In the genomic region with DNA sequence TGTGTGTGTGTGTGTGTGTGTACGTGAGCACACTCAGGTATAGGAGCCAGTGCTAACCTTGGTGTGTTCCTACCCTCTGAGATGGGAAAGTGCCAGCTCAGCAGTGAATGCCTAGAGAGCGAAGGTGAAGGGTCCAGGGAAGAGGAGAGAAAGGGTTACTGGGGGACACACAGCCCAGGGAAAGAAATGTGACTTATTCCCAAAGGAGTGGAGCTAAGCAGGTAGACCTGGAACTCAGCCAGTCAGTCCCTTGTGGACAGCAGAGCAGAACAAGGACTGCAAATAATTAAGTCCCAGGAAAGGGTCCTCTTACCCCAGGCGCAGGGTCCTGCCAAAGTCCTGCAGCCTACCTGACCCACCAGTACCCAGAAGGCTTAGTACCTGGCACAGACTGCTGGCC, we compare ENCODE assay signal across 32 mouse cellular contexts. TPM values are rescaled to one million over a fixed set of nuclear protein-coding genes. Genes with fewer than 3 reads are reported as not detected.
A peak's percentile ranks its signal among the peaks of the same experiment; 100 is the strongest.
DNase-seq lines count a peak whose midpoint lies in the region; ATAC-seq and TF ChIP-seq lines count a peak whose summit lies in the region.
"Had no signal": no experiment of that assay in that cellular context is flagged by ENCODE, and none has a peak within 500 bp of the region (broad histone marks: within the 10 kb centered on the region; RNA-seq: fewer than 3 reads in every experiment).

No protein-coding gene starts in this region.

- no peaks in the 10 kb centered on the region for H3K9me3 ChIP-seq in kidney, embryonic 14.5 days (ENCODE audit: control insufficient read depth, low read length)
- no peaks in the 10 kb centered on the region for H3K9me3 ChIP-seq in kidney, postnatal 0 days (replicated peaks; ENCODE audit: low read length)
- H3K9me3 ChIP-seq in liver, embryonic 11.5 days (ENCODE audit: control insufficient read depth, low read length), result no peaks in the 10 kb centered on the region
- H3K9me3 ChIP-seq: embryonic facial prominence, embryonic 13.5 days; neural tube, embryonic 12.5 days had no signal

- no peak for TF ChIP-seq POLR2A in kidney, adult 2 months (IDR thresholded peaks at IDR 0.05; ENCODE audit: low read depth, low read length)

- H3K4me2 ChIP-seq in kidney, embryonic 14.5 days (replicated peaks; ENCODE audit: low read depth, low read length), result no peak overlapping the region
- no peak overlapping the region for H3K4me2 ChIP-seq in kidney, postnatal 0 days (ENCODE audit: low read length)
- no peak overlapping the region for H3K4me2 ChIP-seq in liver, embryonic 11.5 days
- H3K4me2 ChIP-seq: embryonic facial prominence, embryonic 13.5 days; lung, embryonic 14.5 days; midbrain, embryonic 11.5 days; neural tube, embryonic 12.5 days had no signal

- intact Hi-C loops in heart, postnatal 10 days (cut with DNase I), result no loop called here

- H3K27ac ChIP-seq in kidney, adult 2 months (ENCODE audit: insufficient read depth, low read depth, low read length), result no peak overlapping the region
- H3K27ac ChIP-seq in kidney, embryonic 14.5 days (ENCODE audit: low read depth, low read length), result no peak overlapping the region
- H3K27ac ChIP-seq in kidney, postnatal 0 days, result no peak overlapping the region
- H3K27ac ChIP-seq in liver, embryonic 11.5 days (ENCODE audit: low read depth, low read length), result no peak overlapping the region
- H3K27ac ChIP-seq: embryonic facial prominence, embryonic 13.5 days; liver, embryonic 14.5 days; neural tube, embryonic 12.5 days had no signal

- peaks cover 29% of the 10 kb centered on the region; the same call in 1 of the 2 replicates for H3K4me1 ChIP-seq in kidney, adult 2 months (ENCODE audit: control insufficient read depth, insufficient read depth, low read length)
- peaks cover 12% of the 10 kb centered on the region; the same call in 1 of the 2 replicates for H3K4me1 ChIP-seq in kidney, embryonic 14.5 days (ENCODE audit: control insufficient read depth, insufficient read depth, low read length)
- peaks cover 21% of the 10 kb centered on the region; the same call in 1 of the 2 replicates for H3K4me1 ChIP-seq in kidney, postnatal 0 days (replicated peaks; ENCODE audit: insufficient read depth, low read length)
- H3K4me1 ChIP-seq in liver, embryonic 11.5 days (replicated peaks; ENCODE audit: control insufficient read depth, insufficient read depth, low read length), result peaks cover 22% of the 10 kb centered on the region

- H3K4me3 ChIP-seq in kidney, adult 2 months (ENCODE audit: insufficient read depth, low read depth, low read length), result peak overlapping the region; percentile 5; the same call in 1 of the 2 replicates
- H3K4me3 ChIP-seq in kidney, embryonic 14.5 days (ENCODE audit: low read length), result no peak overlapping the region
- no peak overlapping the region for H3K4me3 ChIP-seq in kidney, postnatal 0 days (replicated peaks; ENCODE audit: low read depth, low read length)
- no peak overlapping the region for H3K4me3 ChIP-seq in liver, embryonic 11.5 days (ENCODE audit: low read depth, low read length)
- H3K4me3 ChIP-seq: embryonic facial prominence, embryonic 13.5 days; neural tube, embryonic 12.5 days had no signal

- H3K27me3 ChIP-seq in kidney, adult 2 months (replicated peaks; ENCODE audit: control insufficient read depth, insufficient read depth, low read length), result no peaks in the 10 kb centered on the region
- 0 out of 2 replicates have a peak, but pooled peaks cover 3% of the 10 kb centered on the region for H3K27me3 ChIP-seq in kidney, embryonic 14.5 days (ENCODE audit: control insufficient read depth, insufficient read depth, low read length)
- H3K27me3 ChIP-seq in kidney, postnatal 0 days (ENCODE audit: insufficient read depth, low read length), result no peaks in the 10 kb centered on the region
- peaks cover 21% of the 10 kb centered on the region for H3K27me3 ChIP-seq in liver, embryonic 11.5 days (replicated peaks; ENCODE audit: control insufficient read depth, insufficient read depth, low read length)

- no peak for TF ChIP-seq CTCF in kidney, adult 2 months (conservative IDR thresholded peaks at IDR 0.05; ENCODE audit: insufficient read depth, insufficient read length, low read depth, low read length)
- no peak for TF ChIP-seq CTCF in kidney, postnatal 0 days (IDR thresholded peaks at IDR 0.05; ENCODE audit: low read depth)

- ATAC-seq in kidney, embryonic 14.5 days (ENCODE audit: low FRiP score, low TSS enrichment), result no peak
- ATAC-seq in kidney, postnatal 0 days (replicated peaks; ENCODE audit: low FRiP score, low read depth), result peak; percentile 25; the same call in 1 of the 2 replicates
- no peak for ATAC-seq in liver, embryonic 11.5 days (replicated peaks; ENCODE audit: low FRiP score)
- no peak for ATAC-seq in erythroid progenitor cell, adult 5-6 weeks (replicated peaks; ENCODE audit: low FRiP score, poor library complexity, severe bottlenecking)
- ATAC-seq: CD4-positive, CD25-positive, alpha-beta regulatory T cell, adult 4 months; forebrain, embryonic 16.5 days; hindbrain, embryonic 16.5 days; intestine, embryonic 16.5 days; midbrain, embryonic 16.5 days had no signal

- DNase-seq in kidney, adult 2 months, result peak; percentile 71
- no peak for DNase-seq in kidney, postnatal 0 days (ENCODE audit: low spot score)
- DNase-seq in kidney, postnatal 4 days, result peak; percentile 57 to 71
- no peak for DNase-seq in liver, embryonic 11.5 days (ENCODE audit: low spot score)
- DNase-seq in heart, postnatal 10 days, result no peak
- DNase-seq: adrenal gland, postnatal 14 days; cerebellum, adult 11-12 months; cerebellum, postnatal 10 days; layer of hippocampus, postnatal 36 days; left cerebral cortex, postnatal 4 days; lung, embryonic 14.5 days; lung, postnatal 14 days; right cerebral cortex, adult 18-20 months; right cerebral cortex, postnatal 4 days; thymus, adult 2 months; thymus, postnatal 36 days had no signal

- H3K36me3 ChIP-seq in kidney, adult 2 months (ENCODE audit: control insufficient read depth, insufficient read depth, low read length), result no peaks in the 10 kb centered on the region
- no peaks in the 10 kb centered on the region for H3K36me3 ChIP-seq in kidney, embryonic 14.5 days (ENCODE audit: control insufficient read depth, insufficient read depth, low read length)
- H3K36me3 ChIP-seq in kidney, postnatal 0 days (ENCODE audit: insufficient read depth, low read length), result no peaks in the 10 kb centered on the region
- no peaks in the 10 kb centered on the region for H3K36me3 ChIP-seq in liver, embryonic 11.5 days (ENCODE audit: control insufficient read depth, insufficient read depth, low read length)
- H3K36me3 ChIP-seq: embryonic facial prominence, embryonic 13.5 days; neural tube, embryonic 12.5 days had no signal

- WGBS in kidney, adult 2 months, result 61% methylated on average over 3 of the region's 3 CpGs
- WGBS in kidney, embryonic 14.5 days, result 94% methylated on average over 3 of the region's 3 CpGs
- WGBS in kidney, postnatal 0 days, result 79% methylated on average over 3 of the region's 3 CpGs
- WGBS in liver, embryonic 11.5 days, result 86% methylated on average over 3 of the region's 3 CpGs

- no peak overlapping the region for H3K9ac ChIP-seq in kidney, embryonic 14.5 days (ENCODE audit: low read depth, low read length)
- 0 out of 2 replicates have a peak overlapping the region, but pooled peaks have one; percentile 23 for H3K9ac ChIP-seq in kidney, postnatal 0 days (ENCODE audit: low read depth, low read length)
- H3K9ac ChIP-seq in liver, embryonic 11.5 days (ENCODE audit: low read depth, low read length), result no peak overlapping the region
- H3K9ac ChIP-seq: embryonic facial prominence, embryonic 13.5 days; liver, embryonic 14.5 days; lung, embryonic 14.5 days; neural tube, embryonic 12.5 days had no signal

RNA-seq across cellular contexts. Expression of gene Cdk18, which starts 2.6 kb away (rescaled TPM):
- 69.3 and 73.8 TPM in 2 replicates for polyA plus RNA-seq in kidney, adult 2 months (2012; rRNA removed)
- 6.3 and 6.5 TPM in 2 replicates for polyA plus RNA-seq in kidney, embryonic 14.5 days (2014; fragmentation: Nextera tagmentation; extraction: Ambion mirVana)
- 10.3 and 11.7 TPM in 2 replicates for polyA plus RNA-seq in kidney, postnatal 0 days (2015; fragmentation: Nextera tagmentation; extraction: Ambion mirVana)
- 4.1 and 4.4 TPM in 2 replicates for polyA plus RNA-seq in liver, embryonic 11.5 days (2014; fragmentation: Nextera tagmentation; extraction: Ambion mirVana)
- total RNA-seq in heart, postnatal 10 days (2021), result 10 to 100 TPM in 1 of 2 experiments, 1 to 10 TPM in 1; 7.6 to 10.4 TPM
- total RNA-seq in erythroid progenitor cell, adult 5-6 weeks (2015; ENCODE audit: low replicate concordance), result not detected in 2 replicates
- total RNA-seq in erythroid progenitor cell, adult 5-6 weeks (2017; ENCODE audit: low replicate concordance), result 0.13 TPM in 1 of 2 replicates, not detected in the other
- polyA plus RNA-seq: CD4-positive, CD25-positive, alpha-beta regulatory T cell, adult 4 months had no signal

RNA-seq across cellular contexts. Expression of gene Lemd1, which starts 54.4 kb away (rescaled TPM):
- not detected in 2 replicates for polyA plus RNA-seq in kidney, adult 2 months (2012; rRNA removed)
- 0.37 TPM in 1 of 2 replicates, not detected in the other for polyA plus RNA-seq in kidney, embryonic 14.5 days (2014; fragmentation: Nextera tagmentation; extraction: Ambion mirVana)
- polyA plus RNA-seq in kidney, postnatal 0 days (2015; fragmentation: Nextera tagmentation; extraction: Ambion mirVana), result 0.37 and 0.80 TPM in 2 replicates
- 0.27 TPM in 1 of 2 replicates, not detected in the other for polyA plus RNA-seq in liver, embryonic 11.5 days (2014; fragmentation: Nextera tagmentation; extraction: Ambion mirVana)
- total RNA-seq in heart, postnatal 10 days (2021), result not detected
- not detected in 2 replicates for total RNA-seq in erythroid progenitor cell, adult 5-6 weeks (2015; ENCODE audit: low replicate concordance)
- total RNA-seq in erythroid progenitor cell, adult 5-6 weeks (2017; ENCODE audit: low replicate concordance), result not detected in 2 replicates
- total RNA-seq: adrenal gland, postnatal 14 days; common myeloid progenitor, adult 5-6 weeks; heart, postnatal 25 days; megakaryocyte progenitor cell, adult 5-6 weeks had no signal
- polyA plus RNA-seq: CD4-positive, CD25-positive, alpha-beta regulatory T cell, adult 4 months; heart, embryonic 14.5 days; intestine, embryonic 16.5 days; liver, embryonic 14.5 days; thymus, adult 2 months had no signal

RNA-seq across cellular contexts. Expression of gene AC124108.1, which starts 54.4 kb away (rescaled TPM):
- polyA plus RNA-seq in kidney, adult 2 months (2012; rRNA removed), result not detected in 2 replicates
- polyA plus RNA-seq in kidney, embryonic 14.5 days (2014; fragmentation: Nextera tagmentation; extraction: Ambion mirVana), result 0.05 and 0.09 TPM in 2 replicates
- 0.07 and 0.13 TPM in 2 replicates for polyA plus RNA-seq in kidney, postnatal 0 days (2015; fragmentation: Nextera tagmentation; extraction: Ambion mirVana)
- 0.04 and 0.08 TPM in 2 replicates for polyA plus RNA-seq in liver, embryonic 11.5 days (2014; fragmentation: Nextera tagmentation; extraction: Ambion mirVana)
- total RNA-seq in heart, postnatal 10 days (2021), result not detected
- total RNA-seq in erythroid progenitor cell, adult 5-6 weeks (2015; ENCODE audit: low replicate concordance), result not detected in 2 replicates
- not detected in 2 replicates for total RNA-seq in erythroid progenitor cell, adult 5-6 weeks (2017; ENCODE audit: low replicate concordance)
- total RNA-seq: common myeloid progenitor, adult 5-6 weeks; gastrocnemius, adult 8-10 months; heart, postnatal 25 days; megakaryocyte progenitor cell, adult 5-6 weeks had no signal
- polyA plus RNA-seq: CD4-positive, CD25-positive, alpha-beta regulatory T cell, adult 4 months; heart, embryonic 14.5 days; liver, embryonic 14.5 days; thymus, adult 2 months had no signal

Comparison
In these comparisons a context has a peak if more than half of its experiments do, and no peak if none do; other contexts are left out.
1. DNase-seq: peak in kidney, adult 2 months (single experiment) and kidney, postnatal 4 days (2 of 2); none in kidney, postnatal 0 days (single experiment), liver, embryonic 11.5 days (single experiment) and heart, postnatal 10 days (0 of 2).